Mouse (Mus musculus): ENCODE results near the gene Plekhf1.

Gene Plekhf1

GRCm38 (mm10) chr7:38227900-38228298 is at the start of gene Plekhf1:
TSS of gene Plekhf1 (minus strand) at chr7:38228016.
- DNase-seq = peak; percentile 96 to 97

GRCm38 (mm10) chr7:38272551-38272950 is 44.7 kb upstream of the Plekhf1 start:
- DNase-seq = no peak

DNA sequence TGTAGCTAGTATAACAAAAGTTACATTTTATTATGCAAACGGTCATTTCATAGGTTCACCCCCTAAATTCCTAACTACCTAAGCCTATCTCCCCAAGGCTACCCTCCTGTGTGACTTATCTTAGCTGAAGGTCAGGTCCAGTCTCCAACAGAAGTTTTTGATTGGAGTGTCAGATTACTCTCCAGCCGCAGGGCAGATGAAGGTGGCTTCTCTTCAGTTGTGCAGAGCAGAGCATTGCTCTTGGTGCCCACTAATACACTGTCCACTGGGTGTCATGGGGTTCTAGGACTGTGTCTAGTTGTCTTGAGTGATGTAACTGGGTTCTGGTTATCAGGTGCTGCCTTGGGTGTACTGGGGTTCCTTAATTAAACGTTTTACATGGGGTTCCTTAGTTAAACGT is 44.0 kb upstream of the Plekhf1 start:
- no peak for DNase-seq

- no peak for DNase-seq
Observed at GRCm38 (mm10) chr7:38271511-38271811, 43.6 kb upstream of the Plekhf1 start.

DNA sequence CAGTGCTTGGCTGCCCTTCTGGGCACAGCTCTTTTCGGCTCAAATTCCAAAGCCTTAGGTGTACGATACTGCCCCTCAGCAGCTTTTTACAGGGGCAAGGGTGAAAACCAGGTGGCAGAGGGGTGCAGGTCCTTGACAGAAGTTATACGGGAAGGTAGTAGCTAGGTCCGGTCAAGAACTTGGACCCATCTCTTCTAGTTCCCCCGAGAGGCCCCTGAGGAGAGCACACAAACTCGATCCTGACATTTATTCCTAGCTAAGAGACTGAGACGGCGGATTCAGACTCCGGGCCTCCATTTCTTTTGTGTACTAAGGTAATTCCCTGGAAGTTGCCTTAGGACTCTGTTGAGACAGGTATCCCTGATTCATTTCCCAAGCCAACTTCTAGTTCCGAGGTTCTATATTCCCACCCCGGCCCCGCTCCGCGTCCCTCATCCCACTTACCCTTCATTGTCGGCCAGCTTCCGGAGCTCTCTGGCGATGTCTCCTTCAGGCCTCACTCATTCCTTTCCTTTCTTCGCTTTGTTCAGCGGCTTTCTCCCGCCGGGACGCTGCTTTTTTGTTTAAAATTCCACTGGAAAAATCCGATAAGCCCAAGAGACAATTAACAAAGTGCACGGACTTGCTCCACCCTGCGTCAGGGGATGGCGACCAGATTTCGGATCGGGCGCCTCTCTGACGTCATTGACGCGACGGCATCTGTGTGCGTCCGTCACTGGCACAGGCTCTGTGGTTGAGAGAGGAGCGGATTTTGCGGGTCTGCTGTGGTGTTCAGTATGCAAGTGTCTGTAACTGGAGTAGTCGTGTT is 43.1 kb upstream of the Plekhf1 start, which contains the start of gene Pop4:
Gene Pop4 (minus strand): TSS at position 721 of the 808 bp plus-strand sequence.
- peak; percentile 82 to 89 for DNase-seq

GRCm38 (mm10) chr7:38267006-38267680 is 39.3 kb upstream of the Plekhf1 start:
- peak; percentile 34 to 64 for DNase-seq

- no peak for DNase-seq
Observed at GRCm38 (mm10) chr7:38262406-38262805, 34.6 kb upstream of the Plekhf1 start.

DNA sequence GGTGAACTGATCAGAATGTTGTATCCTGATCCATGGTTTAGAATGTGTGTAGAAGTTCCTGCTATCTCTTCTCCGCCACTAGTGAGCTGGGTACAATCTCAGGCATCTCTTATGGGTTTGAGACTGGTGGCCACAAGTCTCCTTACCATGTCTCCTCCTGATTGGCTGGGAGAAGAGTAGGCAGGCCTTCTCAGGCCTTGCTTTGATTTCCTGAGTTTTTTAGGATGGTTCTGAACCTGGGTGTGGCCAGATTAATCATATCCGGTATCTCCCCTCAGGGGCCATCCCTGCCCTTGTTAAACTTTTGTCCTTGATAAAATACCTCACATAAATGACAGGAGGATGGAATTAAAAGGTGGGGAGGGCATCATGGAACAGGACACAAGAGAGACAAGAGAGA is 31.8 kb upstream of the Plekhf1 start:
- DNase-seq = no peak

- DNase-seq = no peak
Observed at GRCm38 (mm10) chr7:38253441-38253840, 25.6 kb upstream of the Plekhf1 start.

DNA sequence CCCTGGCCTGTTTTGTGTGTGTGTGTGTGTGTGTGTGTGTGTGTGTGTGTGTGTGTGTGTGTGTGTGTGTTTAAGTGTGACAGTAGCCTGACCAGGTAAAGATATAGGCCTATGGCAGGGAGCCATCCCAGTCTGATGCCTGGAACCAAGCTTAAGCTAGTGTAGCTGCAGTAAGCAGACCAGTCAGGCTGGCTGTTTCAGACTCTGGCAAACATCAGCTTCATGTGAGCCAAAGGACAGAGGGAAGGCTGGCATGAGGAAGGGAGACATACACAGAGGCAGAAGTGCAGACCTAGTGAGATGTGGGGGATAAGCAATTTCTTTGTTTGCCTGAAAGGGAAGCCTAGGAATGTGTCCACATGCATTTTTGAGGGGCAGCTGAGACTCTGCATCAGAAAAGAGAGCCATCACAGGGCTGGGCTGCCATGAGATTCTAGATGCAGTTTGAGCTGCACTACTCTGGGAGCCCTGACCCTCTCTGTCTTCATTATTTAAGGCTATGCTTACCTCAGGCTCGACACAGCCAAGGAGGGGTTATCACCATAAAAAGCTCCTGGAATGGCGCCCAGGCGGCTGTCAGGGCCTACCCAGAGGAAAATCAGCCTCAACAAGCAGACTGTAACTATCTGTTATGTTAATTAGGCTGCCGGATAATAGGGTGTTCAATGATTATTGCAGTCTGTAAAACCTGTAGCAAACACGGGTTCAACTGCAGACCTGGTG is 23.8 kb upstream of the Plekhf1 start:
- DNase-seq = no peak

DNA sequence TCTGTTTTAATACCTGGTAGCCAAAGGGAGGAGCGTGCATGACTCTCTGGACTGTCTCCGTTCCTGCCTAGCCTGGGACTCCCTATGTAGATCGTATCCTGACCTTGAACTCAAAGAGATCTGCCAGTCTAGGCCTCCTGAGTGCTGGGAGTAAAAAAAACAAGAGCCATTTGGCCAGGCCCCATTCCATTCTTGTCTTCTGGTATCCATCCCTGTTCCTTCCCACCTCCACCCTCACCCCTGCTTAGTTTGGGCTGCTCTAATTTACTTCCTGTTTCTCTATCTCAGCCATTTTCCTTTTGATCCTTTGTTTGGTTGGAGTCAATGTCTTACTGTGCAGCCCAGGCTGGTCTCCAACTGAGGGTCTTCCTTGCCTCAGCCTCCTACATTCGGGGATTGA is 14.6 kb upstream of the Plekhf1 start:
- no peak for DNase-seq

DNA sequence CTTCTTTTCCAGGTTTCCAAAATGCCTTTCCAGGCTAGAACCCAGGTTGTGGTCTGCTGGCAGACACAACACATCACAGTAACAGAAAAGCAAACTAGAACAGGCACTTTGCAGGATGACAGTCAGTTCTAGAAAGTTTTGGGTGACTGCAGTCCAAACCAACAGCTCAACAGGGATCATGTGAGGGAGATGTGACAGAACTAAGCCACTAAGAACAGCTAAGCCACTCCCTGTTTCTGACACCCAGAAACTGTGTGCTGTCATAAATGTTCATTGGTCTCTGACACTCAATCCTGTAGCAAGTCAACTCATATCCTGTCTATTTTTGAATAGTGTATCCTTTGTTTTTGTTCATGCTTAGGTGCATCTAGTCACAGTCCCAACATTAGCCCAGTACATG is 9.3 kb upstream of the Plekhf1 start:
- no peak for DNase-seq

- DNase-seq = peak; percentile 37 to 66
Observed at GRCm38 (mm10) chr7:38236400-38237105, 8.7 kb upstream of the Plekhf1 start.

- DNase-seq = peak; percentile 28 to 29
Observed at GRCm38 (mm10) chr7:38230285-38230684, 2.5 kb upstream of the Plekhf1 start.

DNA sequence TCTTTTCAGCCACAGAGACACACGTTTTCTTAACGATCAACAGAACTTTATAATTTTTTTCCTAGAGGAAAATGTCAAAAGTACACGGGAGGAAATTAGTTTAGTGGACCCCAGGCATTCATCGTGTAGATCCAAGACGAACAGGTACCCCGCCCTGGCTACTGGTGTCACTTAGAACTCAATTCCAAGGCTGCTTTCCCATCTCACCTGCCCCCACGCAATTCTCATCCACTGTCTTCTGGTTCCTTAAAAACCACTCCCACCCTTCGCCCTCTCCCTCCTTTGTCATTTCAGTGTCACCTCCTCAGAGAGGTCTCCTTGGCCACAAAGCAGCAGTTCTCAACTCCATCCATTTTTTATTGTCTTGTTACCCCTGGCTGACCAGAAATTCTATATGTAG is 513 bp upstream of the Plekhf1 start:
- no peak for DNase-seq

- peak; percentile 74 to 80 for DNase-seq
Observed at GRCm38 (mm10) chr7:38227181-38227899, 476 bp downstream of the Plekhf1 start.

DNA sequence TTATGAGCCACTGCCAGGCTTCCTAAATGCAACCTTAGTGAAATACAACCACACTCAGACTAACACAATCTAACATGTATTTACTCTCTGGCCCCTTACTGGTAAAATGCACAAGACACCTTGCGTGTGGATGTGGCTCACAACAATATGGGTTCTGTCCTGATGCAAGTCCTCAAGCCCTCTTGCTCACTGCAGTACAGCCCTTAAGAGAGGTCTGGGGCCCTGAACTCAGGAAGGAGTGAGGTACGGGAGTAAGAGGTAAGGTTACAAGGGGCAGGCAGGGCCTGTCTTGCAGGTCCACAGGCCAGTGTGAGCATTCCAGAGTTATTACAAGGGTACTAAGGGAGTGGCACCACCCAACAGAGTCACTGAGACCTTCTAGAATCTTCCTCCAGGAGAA is 1.6 kb downstream of the Plekhf1 start:
- DNase-seq = no peak

- peak; percentile 68 to 77 for DNase-seq
Observed at GRCm38 (mm10) chr7:38224577-38225369, 3.0 kb downstream of the Plekhf1 start.

GRCm38 (mm10) chr7:38220866-38221265 is 7.0 kb downstream of the Plekhf1 start:
- DNase-seq = peak in 1 of 2 experiments; percentile 33

- DNase-seq = no peak
Observed at GRCm38 (mm10) chr7:38219526-38219925, 8.3 kb downstream of the Plekhf1 start.

DNA sequence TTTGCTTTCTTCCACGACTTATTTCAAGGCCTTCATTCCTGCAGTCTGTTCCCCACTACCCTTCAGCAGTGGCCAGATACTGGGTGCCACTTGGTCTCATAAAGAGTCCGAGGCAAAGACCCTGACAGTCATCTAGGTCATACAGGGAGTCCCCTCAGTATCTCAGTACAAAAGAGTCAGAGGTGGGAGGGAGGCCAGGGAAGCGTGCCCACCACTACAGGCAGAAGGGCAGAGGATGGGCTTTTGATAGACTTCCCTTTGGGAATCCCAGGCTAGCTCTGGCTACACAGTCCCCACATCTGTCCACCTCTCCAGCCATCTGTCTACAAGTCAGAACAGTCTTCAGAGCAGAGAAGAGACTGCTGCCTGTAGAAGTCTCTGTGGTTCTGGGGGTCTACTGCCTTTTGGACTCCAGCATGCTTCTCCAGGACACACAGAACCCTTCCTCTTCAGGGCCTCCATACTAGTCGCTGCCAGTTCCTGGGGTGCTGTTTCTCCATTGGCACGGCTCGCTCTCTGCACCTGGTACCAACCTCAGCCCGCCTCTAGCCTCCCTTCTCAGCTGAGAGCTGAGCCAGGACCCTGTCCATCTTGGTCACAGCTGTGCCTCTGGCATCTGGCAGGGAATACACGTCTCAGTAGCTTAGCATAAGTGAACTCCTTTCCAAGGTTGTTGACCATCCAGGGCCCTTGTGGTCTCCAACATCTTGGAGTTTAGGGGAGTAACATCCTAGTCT is 9.0 kb downstream of the Plekhf1 start:
- no peak for DNase-seq
